Mouse (Mus musculus): ENCODE results near the gene Il4ra. TPM values are rescaled to one million over a fixed set of nuclear protein-coding genes. Genes with fewer than 3 reads are reported as not detected.

Gene Il4ra
- total RNA-seq, 2 experiments from 2014 or later = 9.4 to 11.8 TPM

DNA sequence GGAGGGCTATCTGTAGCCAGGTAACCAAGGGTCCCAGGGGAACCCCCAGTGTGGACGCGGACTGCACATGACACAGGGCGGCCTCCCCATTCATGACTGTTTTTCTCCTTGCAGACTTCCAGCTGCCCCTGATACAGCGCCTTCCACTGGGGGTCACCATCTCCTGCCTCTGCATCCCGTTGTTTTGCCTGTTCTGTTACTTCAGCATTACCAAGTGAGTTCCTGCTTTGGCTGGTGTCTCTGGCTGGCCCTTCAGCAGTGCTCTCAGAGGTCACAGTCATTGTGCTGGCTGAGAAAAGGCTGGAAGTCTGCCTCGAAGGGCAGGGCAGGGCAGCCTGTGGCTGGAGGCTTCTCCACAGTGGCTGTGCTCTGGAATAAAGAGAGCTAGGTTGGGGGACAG lies 20.8 kb downstream of the Il4ra start:
- no peak for DNase-seq

DNA sequence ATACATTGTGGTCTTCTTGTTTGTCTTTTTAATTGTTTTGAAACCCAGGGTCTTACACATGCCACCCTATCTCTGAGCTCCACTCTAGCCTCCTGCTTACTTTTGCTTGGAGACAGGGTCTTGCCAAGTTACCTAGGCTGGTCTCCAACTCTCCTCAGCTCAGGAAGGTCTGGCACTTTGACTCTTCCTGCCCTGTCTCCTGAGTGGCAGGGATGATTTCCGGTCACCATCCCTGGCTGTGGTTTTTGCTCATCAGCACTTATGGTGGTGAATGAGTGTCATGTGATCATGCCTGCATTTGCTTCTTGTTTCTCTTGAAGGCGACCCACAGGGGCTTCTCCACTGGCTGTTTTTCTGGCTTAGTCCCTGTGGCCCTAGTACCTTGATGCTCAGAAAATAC lies 21.9 kb downstream of the Il4ra start:
- no peak for DNase-seq

DNA sequence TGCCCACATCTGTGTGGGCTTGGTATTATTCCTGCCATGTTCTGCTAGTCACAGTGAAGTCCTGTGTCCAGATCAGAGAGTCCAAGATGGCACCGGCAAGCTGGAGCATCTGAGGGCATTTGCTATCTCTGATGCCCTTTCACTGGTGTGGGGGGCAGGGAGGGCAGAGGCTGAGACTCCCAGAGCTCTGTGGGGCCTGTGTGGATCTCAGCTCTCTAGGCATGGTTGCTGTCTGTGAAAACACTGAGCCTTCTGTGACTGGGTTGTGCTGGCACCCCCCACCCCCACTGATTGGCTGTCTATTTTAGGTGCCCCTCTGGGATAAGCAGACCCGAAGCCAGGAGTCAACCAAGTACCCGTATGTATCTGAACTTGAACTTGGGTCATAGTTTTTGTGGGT lies 22.9 kb downstream of the Il4ra start:
- no peak for DNase-seq

DNA sequence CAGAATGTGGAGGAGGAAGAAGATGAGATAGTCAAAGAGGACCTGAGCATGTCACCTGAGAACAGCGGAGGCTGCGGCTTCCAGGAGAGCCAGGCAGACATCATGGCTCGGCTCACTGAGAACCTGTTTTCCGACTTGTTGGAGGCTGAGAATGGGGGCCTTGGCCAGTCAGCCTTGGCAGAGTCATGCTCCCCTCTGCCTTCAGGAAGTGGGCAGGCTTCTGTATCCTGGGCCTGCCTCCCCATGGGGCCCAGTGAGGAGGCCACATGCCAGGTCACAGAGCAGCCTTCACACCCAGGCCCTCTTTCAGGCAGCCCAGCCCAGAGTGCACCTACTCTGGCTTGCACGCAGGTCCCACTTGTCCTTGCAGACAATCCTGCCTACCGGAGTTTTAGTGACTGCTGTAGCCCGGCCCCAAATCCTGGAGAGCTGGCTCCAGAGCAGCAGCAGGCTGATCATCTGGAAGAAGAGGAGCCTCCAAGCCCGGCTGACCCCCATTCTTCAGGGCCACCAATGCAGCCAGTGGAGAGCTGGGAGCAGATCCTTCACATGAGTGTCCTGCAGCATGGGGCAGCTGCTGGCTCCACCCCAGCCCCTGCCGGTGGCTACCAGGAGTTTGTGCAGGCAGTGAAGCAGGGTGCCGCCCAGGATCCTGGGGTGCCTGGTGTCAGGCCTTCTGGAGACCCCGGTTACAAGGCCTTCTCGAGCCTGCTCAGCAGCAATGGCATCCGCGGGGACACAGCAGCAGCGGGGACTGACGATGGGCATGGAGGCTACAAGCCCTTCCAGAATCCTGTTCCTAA lies 24.0 kb downstream of the Il4ra start:
- no peak for DNase-seq

DNA sequence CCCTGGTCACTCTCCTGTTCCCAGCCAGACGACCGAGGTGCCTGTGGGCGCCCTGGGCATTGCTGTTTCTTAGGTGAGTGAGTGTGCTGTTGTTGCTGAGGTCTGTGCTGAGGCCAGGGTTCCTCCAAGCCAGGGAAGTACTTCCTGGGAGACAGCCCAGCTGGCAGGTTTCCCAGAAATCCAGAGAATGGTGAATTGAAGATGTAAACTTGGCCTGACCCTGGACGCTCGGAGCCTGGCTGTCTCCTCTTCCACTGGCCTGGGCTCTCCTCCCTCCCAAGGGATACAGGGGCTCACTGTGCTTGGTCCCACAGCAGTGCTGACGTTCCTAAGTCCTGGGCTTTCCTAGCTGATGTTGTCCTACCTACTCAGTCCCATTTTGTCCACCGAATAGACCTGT lies 25.1 kb downstream of the Il4ra start:
- DNase-seq = peak; percentile 73

DNA sequence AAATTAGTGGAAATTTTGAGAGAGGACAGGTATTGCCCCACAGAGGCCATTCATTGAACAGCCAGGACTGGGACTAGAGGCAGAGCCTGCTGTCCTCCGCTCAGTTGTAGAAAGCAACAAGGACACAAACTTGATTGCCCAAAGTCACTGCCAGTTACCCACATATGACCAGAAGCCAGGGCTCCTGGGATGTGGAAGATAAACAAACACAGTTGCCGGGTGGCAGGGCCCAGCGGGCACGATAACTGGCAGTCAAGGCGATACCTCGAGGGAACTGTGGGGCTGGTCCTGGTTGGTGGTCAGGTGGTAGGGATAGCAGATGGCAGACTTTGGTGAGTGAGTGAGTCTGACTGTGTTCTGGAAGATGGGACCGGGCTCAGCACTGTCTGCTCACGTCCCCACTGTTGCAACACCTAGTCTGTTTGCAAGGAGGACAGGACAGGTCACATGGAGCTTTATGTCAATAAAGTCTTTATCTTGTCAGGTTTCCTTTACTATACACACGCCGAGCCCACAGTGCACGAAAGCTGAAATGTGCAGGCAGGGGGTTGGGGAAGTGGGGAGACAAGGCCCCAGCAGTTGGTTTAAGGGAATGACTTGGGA lies 25.7 kb downstream of the Il4ra start:
- DNase-seq = no peak

DNA sequence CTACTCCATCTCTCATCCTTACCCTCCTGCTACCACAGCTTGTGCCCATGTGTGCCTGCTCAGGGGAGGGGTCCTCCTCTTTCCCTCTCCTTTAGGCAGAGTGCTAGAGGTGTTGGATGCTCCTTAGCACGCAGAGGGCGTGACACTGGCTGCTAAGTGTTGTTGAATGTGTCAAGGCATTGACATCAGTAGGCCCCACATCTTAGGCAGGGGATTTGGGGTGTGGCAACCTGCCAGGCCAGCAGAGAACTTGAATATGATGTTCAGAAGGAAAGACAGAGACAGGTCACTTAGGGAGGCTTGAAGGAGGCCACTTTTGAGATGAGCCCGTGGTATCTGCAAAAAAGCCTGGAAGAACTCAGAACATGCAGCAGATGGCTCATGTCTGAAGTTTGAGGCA lies 26.2 kb downstream of the Il4ra start:
- DNase-seq = no peak

DNA sequence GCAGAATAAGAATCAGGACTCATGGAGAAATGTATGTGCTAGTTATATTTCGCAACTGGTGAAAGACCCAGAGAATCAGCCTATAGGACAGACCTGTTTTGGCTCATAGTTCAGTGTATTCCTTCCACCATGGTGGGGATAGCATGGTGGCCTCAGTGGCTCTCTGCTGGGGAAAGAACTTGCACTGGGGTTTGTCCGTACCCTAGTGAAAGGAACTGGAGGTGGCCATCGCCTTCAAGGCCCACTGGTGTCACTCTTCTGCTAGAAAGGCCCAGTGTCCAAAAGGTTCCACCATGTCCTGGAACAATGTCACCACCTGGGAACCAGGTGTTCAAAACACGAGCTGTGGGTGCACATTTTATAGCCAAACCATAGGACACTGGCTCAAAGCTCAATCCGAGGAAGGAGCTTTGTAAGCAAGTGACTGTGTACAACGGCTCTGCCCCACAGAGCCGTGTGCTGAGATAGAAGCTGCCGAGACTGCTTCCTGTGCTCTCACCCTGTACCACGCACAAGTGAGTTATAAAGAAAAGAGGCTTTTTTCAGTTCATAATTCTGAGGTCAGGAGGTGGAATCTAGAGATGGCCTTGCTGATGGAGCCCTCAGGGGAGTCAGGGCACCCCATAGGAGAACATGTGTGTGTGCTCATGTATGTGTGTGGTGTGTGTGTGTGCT lies 27.8 kb downstream of the Il4ra start:
- DNase-seq = no peak

DNA sequence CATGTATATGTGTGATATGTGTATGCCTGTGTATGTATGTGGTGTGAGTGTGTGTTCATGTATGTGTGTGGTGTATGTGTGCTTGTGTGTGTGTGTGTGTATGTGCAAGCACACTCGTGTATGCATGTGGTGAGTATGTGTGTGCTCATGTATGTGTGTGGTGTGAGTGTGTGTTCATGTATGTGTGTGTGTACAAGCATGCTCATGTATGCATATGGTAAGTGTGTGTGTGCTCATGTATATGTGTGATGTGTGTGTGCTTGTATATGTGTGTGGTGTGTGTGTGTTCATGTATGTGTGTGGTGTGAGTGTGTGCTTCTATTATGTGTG lies 28.3 kb downstream of the Il4ra start:
- no peak for DNase-seq

DNA sequence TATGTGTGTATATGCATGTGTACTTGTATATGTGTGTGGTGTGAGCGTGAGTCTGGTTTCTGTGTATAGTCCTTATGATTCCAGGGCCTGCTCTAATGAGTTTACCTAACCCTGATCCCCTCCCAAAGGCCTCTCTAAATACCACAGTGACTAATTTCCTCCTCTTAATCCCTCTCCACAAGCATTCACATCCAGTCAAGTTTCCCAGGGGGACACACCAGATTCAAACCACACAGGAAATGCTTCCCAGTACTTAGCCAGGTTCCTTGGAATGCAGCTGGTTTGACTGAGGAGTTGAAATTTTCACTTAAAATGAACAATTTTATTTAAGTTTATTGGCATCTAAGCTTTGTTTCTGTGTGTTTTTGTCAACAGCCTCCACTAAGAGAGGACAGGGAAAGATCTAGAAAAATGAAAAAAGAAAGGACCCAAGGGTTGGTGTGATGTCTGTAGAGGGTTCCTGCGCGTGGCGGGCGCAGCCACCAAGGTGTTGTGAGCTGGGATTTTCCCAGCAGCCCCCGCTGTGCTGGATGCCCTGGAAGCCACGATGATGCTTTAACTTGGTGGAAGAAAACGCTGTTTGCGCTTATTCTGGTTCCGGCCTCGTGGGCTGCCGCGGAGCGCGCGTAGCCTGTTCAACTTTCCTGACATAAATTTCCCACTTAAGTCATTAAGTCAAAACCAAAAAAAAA lies 28.9 kb downstream of the Il4ra start:
- no peak for DNase-seq

DNA sequence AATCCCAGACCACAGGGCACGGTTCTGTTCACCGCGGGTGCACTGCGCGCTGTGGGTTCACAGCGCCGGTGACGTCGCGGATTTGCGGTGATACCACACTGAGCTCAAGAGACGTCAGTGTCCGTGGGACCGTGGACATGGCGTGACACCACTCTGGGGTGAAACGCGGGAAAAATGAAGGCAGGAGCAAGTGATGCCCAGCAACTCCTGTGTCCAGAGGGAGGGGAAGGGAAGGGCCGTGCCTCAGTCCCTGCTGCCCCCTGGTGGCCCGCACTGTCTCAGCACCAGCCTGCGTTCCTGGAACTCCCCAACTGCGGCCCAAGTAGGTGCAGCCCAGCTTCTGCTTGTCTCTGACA lies 29.4 kb downstream of the Il4ra start:
- DNase-seq = peak; percentile 92

DNA sequence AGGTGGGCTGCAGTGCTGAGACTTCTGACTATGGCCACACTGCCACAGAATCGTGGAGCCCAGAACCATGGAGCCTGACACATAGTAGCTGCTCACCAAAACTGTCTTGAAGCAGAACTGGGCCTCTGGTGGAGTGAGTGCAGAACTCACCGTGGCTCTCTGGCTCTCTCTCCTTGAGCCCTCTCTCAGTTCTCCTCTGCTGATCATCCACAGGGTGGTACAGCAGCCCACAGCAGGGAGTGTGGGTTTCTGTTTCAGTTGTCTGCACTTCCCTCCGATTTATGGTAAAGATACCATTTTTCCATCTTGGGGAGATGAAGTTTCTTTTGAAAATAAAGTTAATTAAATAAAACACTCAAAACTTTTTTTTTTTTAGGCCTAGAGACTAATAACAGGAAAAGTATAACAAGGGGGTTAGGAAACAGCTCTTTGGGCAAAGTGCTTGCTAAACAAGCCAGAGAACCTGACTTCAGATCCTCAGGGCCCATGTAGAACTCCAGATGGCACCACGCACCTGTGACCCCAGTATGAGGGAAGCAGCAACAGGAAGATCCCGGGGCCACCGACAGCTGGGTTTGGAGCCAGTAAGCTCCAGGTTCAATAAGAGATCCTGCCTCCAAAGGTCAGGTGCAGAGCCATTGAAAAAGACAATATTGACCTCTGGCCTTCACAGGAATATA lies 31.5 kb downstream of the Il4ra start:
- no peak for DNase-seq

DNA sequence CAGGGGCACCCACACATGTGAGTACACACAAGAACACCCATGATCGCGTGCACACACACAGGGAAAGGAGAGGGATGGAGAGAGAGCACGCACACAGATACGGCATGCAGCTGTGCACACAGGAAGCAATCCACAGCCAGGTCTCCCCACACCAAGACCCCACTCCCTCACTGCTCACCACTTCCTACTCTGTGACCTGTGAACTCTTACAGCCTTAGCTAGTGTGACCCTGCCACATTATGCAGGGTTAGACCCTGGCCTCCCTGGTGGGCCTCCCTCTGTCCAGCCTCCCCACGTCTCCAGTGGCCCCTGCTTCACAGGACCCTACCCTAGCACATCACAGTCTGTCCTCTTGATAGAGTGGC lies 32.1 kb downstream of the Il4ra start:
- no peak for DNase-seq

DNA sequence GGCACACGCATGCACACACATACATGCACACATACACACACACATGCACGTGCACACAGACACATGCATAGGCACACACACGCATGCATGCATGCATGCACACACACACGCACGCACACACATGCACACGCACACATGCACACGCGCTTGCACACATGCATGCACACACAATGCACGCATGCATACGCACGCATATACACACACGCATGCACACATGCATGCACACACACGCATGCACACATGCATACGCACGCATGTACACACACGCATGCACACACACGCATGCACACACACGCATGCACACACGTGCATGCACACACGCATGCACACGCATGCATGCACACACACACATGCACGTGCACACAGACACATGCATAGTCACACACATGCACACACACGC lies 34.4 kb downstream of the Il4ra start:
- DNase-seq = no peak

DNA sequence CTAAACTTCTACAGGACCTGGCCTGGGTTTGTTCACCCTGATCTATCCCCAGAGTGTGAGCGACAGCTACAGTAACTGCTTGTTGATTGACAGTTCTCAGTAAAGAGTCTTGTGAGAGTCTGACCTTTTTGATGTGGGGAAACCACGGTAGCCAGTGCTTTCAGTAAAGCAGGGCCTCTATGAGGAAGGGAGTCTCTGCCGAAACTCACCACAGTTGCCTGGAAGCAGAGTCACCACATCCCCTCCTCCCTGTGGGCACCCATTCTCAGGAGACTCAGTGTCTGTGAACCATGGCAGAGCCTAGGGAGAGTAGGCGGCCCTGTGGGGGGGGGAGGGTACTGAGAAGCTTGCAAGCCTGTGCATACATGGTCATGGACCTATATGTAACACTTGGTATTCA lies 36.8 kb downstream of the Il4ra start:
- DNase-seq = no peak

DNA sequence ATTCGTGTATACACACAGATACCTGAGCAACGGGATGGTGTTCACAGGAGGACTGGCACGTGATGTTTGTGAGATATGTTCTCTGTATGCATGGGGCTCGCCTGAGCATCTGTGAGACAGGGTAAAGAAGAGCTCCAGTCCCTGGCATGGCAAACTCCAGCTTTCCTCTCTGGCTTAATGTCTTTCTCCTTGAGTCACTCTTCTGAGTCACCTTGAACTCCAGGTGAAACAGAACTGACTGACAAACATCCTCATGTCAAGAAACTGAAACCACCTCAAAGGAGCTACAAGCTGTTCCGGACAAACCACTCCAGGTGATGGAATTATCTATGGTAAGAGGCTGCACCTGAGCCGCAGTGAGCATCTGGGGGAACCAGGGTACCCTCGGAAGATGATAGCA lies 38.0 kb downstream of the Il4ra start:
- DNase-seq = no peak

DNA sequence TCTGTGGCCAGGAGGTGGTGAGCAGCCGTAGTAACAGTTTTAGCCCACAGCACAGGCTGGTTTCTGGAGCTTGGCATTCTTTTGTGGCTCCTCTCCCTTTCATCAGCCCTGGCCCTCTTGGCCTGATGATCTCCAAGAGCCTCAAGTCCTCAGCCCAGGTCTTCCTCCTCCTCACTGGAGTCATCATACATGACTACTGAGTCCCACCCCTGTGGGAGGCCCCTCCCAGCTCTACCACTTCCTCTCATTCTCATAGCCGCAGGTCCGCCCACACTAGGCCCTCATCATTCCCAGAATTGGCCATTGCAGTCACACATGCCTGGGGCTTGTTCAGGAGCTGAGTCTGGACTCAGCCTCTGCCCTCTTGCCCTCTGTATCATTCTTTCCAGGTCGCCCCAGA lies 41.9 kb downstream of the Il4ra start:
- DNase-seq = no peak

DNA sequence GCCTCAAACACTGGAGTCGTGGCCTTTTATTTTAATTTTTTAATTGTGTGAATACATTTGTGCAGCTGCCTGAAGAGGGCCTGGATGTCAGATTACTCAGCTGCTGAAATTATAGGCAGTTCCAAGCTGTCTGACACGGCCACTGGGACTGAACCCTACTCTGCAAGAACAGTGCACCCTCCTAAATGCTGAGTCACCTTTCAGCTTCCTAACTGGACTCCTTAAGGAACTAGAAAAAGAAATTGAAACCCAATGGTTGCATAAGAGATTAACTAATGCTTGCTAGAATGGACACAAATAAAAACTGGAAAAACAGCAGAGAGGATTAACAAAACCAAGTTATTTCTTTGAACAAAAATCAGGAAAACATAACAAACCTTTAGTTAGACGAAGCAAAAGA lies 44.5 kb downstream of the Il4ra start:
- no peak for DNase-seq

DNA sequence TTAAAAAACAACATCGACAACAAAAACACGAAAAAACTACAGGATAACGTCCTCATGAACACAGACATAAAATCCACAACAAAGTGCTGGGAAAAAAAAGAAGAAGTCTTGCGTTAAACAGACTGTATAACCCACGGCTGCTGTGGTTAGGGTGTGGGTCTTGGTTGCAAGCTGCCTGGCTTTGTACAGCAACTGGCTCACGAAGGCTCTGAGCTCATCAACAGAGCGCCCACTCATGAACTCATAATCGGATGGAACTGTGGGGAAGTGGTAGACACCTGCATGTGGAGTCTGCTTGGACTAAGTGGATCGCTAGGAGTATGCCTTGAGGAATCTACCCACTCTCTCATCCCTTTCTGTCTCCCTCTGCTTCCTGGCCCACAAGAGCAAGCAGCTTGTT lies 45.2 kb downstream of the Il4ra start:
- no peak for DNase-seq

DNA sequence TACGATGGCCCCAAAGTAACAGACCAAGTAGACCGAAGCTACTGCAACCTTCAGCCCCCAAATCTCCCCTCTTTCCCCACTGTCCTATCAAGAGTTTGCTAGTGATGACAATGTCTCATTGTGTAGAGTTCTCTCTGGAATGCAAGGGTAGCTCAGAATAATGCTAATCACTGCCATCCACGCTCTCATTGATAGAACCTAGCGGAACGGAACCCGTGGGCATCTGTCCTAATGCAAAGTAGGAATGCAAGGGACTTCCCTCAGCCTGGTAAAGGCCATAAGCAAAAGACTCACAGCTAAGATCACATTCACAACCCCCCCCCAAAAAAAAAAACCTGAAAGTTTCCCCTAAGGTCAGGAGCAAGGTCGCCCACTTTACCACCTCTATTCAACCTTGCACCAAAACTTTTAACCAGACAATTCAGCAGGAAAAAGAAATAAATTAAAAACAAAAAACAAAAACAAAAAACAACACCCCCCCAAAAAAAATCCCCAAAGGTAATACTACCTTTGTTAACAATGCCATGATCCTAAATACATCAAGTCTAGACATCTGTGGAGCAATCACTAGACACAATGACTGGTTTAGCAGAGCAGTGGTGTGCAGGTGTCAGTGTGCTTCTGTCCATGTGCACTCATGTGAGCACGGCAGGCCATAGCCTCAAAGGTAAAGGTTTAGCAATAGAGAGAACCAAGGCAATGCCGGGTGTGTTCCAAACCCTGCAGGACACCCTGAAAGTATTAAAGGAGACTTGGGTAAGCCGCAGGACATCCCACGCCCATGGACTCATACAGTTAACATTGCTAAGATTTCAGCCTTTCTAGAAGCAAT lies 45.8 kb downstream of the Il4ra start:
- no peak for DNase-seq

DNA sequence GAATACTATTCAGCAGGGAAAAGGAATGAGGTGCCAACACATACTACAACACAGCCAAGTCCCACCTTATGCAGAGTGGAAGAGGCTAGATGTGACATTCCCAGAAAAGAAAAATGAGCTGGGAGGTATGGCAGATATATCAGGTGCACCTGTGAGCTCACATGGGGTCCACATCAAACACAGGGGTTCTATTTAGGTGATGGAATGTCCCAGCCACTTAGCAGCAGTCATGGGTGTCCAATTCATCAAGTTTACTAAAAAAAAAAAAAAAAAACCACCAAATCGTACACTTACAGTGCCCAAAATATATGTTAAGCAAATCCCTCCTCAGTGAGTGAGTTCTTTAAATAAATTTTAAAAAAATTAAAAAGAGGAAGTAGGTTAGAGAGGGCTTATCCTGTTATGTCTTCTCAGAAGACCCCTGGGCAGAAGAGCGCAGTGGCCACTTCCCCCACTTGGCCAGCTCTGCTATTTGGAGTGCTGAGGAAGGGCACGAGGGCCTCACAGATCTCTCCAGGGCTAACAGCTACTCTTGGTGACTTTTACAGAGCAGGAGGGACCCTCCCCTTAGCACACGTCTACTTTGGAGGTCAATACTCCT lies 47.6 kb downstream of the Il4ra start:
- no peak for DNase-seq

DNA sequence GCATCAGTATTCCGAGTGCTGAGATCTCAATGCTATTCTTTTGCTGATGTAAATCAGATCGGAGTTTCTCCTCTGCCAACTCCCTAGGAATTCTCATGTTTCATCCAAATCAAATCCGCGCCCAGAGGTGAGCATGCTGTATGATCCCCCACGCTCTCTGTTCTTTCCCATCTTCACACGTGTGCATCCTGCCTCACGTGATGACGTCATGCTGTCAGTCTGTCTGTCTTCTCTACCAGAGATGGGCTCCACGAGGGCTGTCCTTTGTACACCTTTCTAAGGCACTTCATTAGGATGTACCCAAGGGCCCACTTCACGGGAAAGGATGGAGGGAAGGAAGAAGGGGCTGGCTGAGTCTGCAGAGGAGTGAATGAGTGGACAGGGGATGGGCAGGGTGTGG lies 48.2 kb downstream of the Il4ra start:
- DNase-seq = no peak
